Mouse (Mus musculus) layer of hippocampus, adult 8-10 months (tissue): ENCODE measurements around the gene Ube3b. TPM values are rescaled to one million over a fixed set of nuclear protein-coding genes. Genes with fewer than 3 reads are reported as not detected.

ENCODE experiments used
- DNase-seq, 2 experiments: peaks; one replicate each; pipeline ENCODE4 v3.0.0; 2022; ENCODE audit warnings: low spot score in 2 of 2
- total RNA-seq, 4 experiments: library from RNA; stranded (reverse); gene quantifications; 2 replicates each; pipeline ENCODE4 v1.2.4; 2022

Gene Ube3b
- total RNA-seq, 4 experiments from 2014 or later = 74.5 to 85.7 (median 77.6) TPM

DNA sequence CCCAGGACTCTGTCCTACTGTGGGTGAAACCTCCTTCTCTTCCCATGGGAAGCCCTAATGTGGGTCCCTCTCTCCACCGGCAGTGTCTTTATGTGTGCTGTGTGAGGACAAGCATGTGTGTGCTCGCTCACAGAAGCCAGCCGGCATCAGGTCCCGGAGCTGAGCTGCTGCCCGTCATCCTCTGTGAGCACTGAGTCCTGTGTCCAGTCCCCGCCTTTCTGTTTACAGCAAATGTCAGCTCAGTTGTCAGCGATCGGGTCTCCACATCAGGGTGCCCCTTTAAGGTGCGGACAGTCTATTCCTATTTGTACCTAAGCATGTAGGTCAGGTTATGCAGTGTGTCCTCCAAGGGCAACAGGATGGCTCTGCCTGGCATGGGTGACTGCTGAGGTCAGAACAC, 6.8 kb upstream of the Ube3b start:
- no peak for DNase-seq

DNA sequence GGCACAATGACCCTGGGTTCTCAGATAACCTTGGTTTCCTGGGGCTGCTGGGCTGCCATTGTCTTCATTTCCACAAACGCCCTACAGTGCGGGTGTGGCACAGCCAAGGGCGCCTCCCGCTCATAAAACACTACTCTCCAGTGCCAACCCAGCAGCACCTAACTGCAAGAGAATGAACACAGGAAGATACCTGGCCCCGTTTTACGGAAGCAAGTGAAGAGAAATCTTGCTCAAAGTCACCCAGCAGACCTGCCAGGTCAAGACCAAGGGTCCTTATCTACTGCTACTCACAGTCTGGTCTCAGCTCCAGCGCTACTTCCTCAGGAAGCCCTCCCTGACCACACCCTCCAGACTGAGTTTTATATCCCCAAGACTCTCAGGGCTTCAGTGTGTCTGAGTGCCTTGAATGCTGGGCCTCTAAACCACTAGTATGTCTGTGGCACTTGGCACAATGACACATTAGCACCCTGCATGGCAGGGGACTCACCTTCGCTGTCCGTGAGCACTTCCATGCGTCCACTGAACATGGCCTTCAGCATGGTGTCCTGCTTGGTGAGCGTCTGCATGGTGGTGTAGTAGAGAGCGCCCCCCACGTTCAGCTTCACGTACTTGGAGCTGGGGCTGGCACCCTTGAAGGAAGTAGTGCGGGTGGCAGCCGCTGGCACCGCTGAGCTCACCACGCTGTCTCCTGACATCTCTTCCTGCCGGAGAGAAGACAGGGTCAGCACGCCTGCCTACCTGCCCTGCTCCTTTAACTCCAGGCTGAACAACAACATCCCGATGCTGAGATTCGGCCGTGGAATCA, 5.8 kb upstream of the Ube3b start:
- DNase-seq = no peak

DNA sequence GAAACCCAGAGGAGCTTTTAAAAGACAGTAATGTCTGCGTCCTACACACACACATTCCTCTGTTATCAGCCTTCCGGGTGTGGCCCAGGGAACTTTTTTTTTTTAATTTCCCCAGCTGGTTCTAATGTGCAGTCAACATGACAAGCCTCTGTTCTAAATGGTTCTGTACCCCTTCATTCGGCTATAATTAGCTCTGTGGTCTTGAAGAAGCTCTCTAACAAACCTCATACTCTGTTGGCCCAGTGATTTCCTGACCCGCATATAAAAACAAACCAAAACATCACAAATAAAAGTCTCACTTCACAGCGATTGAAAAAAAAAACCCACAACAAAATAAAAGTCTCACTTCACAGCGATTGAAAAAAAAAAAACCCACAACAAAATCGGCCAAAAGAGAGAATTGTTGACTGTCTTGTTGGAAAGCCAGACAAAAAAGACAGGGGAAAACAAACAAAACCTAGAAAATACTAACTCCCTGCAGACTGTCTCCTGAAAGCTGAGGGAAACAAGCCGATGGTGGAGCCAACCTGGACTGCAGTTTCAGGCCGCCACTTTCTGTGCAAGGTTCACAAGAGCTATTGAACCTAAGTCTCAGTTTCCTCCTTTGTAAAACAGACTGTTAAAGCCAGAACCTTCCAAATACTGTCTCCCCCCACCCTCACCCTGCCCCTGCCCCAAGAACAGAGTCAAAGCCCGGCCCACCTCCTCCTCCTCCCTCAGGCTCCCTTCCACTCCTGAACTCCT, 2.1 kb upstream of the Ube3b start:
- DNase-seq = no peak

DNA sequence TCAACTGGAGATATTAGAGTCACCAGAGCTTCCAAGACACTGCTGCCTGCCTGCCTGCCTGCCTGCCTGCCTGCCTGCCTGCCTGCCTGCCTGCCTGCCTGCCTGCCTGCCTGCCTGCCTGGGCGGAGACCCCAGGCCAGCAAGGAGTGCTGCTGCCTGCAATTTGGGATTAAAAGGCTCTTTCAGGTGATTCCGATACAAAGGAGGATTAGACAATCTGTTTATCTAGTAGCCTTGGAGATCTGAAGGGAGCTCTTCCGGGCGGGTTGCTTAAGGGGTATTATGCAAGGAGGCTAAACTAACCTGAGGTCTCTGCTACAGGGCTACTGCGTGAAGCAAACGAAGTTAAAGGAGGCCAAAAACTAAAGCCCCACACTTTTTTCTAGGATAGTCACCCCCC, 1.5 kb upstream of the Ube3b start:
- no peak for DNase-seq

DNA sequence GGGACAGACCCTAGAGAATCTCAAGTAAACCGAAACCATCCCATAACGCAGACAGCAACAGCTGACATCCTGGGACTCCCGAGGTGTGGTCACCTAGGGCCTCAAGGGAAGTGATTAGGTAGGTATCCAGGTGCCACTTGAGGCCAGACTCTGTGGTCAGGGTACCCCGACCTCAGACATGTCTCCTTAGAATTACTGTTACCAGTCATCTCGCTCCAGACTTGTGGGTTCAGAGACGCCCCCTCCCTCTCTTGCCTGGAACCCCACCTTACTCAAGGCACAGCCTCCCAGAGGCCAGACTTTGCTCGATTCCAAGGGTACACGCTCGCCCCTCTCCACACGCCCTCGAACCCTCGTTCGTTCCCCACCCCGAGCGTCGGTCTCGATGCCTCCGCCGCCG, 644 bp upstream of the Ube3b start:
- DNase-seq = no peak

DNA sequence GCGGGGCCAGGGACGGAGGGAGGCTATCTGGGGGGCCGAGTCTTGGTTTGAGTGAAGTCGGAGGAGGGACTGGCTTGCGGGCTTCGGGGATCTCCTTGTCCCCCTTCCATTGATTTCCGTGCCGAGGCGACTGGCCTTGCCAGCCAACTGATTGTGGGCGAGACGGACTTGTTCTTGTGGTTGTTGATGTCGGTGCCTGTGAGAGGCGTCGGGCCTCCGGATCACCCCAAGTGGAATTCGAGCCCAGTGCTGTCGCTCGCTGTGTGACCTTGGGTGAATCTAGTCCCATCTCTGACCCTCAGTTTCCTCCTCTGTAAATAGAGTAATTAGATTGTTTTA, 575 bp downstream of the Ube3b start:
- DNase-seq = peak in 1 of 2 experiments; percentile 19

DNA sequence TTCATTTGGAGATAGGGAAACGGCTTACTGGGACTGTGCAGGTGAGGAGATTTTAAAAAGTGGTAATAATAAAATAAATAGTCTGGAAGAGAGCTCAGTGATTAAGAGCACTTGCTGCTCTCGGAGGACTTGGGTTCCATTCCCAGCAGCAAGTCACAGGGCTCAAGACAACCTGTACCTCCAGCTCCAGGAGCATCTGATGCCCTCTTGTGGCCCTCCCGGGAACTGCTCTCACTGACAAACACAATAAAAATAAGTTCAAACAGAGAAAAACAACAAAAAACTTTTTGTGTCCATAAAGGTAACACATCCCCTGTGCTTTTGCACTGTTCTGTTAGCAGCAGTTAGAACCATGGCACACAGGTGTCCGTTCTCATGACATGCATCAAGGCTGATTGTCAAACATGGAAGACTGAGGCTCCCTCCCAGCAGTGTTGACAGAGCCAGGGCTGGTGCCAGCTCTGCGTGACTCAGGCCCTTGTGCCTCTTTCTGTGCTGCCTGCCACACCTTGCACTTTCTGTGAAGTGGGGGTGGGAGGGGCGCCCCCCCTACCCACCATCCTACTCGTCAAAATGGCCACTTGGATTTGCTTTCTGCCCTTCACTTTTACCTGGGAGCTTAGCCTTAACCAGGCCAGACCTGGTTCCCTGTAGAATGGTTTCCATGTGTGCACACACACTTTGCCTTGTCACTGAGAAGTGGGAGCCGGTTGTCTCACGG, 2.9 kb downstream of the Ube3b start:
- DNase-seq = no peak

DNA sequence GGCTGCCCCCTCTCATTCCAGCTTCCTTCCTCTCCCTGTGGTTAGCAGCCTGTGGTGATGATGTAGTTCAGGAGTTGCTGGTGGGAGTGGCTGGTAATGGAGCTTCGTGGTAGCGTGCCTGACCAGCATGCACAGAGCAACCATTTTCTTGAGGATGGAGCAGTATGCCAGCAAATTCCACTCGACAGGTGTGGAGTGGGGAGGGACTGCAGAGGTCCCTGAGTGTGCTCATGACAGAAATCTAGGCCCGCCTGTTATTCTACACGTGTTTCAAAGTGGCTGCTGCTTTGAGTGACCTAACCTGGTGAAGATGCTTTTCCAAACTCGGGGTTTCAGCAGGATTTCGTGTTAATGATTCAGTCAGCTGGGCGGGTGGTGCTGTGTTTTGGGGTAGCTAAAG, 4.0 kb downstream of the Ube3b start:
- DNase-seq = no peak

DNA sequence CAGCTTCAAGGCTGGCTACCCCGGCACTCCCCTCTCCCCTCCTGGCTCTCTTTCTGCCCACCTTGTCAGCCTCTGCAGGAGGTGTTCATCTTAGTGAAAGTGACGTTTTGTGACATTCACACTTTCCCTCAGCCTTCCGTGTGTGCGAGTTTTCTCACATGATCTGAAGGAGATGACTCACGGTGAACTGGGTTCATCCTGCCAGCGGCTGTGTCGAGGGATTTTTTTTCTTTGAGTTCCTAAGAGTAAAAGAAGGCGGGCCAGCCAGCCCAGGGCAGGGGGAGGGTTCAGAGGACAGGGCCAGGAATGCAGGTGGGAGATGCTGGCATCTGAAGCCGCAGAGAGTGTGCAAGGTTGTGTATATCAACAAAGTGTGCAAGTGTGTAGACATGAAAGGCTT, 12.8 kb downstream of the Ube3b start:
- DNase-seq = no peak

DNA sequence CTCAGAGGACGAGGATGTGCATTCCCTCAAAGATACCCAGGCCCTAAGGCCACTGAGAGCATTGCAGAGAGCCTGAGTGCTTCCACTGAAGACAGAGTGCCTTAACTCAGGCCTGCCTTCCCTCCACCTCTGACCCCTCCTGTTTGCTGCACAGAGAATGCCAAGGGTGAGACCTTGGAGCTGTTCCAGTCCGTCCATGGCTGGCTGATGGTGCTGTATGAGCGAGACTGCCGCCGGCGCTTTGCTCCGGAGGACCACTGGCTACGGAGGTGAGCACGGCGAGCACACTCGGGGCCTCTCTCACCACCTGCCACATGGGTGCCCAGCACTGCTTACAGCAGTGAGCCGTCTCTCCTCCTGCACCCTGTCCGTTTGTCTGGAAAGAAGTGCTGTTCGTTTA, 26.2 kb downstream of the Ube3b start:
- DNase-seq = no peak

DNA sequence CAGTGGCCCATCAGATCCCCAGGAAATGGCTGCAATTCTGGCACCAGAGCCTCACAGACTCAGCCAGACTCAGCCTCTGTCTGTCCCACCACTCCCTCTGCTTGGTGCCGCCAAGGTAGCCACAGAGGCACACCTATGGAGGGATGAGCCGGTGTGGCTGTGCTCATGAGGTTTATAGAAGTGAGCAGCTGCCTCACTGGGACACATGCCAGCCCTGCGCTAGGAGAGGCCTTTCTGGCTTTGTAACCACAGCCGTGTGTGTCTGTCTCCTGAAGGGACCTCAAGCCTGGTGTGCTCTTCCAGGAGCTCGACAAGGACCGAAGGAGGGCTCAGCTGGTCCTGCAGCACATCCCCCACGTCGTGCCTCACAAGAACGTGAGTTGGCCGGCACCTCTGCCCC, 26.9 kb downstream of the Ube3b start:
- DNase-seq = no peak

DNA sequence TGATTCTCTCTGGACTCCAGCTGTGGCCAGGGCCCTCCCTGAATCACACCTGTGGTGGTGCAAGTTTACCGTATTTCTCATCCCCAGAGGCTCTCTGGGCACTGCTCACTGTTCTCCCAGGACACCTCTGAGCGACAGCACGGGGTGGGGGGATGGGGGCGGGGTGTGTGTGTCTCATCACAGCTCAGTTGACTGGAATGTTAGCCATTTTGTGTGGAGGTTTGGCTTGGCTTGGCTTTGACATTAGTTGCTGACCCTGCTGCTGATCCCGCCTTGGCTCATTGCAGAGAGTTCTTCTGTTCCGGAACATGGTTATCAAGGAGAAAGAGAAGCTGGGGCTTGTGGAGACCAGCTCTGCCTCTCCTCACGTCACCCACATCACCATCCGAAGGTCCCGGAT, 27.4 kb downstream of the Ube3b start:
- no peak for DNase-seq

DNA sequence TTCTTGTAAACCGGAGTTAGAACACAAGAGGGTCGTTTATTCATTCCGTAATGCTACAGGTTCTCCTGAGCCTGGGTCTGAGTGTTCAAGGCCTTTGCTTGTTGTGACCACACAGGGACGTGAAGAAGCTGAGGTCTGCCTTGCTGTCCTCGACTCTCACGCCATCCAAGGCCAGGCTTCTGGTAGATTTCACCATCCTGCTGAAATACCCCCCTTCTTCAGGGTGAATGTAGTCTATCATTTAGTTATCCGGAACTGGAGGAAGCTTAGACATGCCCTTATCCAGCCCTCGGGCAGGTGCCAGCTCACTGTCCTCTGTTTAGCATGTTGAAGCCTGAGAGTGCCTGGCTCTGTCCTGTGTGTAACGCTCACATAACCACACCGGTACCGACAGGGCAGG, 28.4 kb downstream of the Ube3b start:
- DNase-seq = no peak

DNA sequence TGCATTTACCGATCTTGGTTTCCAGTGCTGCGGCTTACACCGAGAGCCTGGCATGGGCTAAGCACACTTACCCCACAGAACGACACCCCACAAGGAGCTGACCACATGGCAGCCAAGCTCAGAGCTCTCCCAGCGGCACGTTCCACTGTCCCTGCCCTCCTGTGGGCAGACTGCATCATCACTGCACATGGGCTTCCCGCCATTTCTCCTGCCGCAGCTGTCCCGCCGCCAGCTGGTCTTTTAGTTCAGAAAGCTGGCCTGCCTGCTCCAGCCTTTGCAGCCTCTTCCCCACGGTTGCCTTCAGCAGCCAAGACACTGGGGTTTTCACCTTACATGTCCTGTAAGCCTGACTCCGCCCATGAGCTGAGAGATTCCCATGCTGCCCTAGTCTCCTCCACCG, 30.0 kb downstream of the Ube3b start:
- no peak for DNase-seq

DNA sequence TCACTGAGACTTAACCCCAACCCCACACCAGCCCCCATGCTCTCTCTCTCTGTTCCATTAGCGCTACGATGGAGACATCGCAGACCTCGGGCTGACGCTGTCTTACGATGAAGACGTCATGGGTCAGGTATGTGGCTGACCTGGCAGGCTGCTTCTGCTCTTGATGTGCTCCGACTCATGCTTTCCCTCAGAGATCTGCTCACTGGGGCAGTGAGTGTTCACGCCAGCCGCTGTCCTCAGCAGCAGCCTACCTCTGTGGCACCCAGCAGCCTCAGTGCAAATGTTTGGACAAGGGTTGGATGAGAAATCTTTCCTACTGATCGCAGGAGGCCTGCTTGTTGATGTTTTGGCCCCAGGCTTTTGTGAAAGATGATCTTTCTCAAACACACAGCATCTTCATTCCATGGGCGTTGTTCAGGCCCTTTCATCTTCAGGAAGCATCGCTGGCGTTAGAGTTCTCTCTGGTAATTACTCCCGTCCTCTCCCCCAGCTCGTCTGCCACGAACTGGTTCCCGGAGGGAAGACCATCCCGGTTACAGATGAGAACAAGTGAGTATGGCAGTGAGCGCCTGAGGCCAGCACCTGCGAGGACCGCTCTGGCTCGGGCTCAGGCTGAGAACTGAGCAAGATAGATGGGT, 32.1 kb downstream of the Ube3b start:
- DNase-seq = no peak

DNA sequence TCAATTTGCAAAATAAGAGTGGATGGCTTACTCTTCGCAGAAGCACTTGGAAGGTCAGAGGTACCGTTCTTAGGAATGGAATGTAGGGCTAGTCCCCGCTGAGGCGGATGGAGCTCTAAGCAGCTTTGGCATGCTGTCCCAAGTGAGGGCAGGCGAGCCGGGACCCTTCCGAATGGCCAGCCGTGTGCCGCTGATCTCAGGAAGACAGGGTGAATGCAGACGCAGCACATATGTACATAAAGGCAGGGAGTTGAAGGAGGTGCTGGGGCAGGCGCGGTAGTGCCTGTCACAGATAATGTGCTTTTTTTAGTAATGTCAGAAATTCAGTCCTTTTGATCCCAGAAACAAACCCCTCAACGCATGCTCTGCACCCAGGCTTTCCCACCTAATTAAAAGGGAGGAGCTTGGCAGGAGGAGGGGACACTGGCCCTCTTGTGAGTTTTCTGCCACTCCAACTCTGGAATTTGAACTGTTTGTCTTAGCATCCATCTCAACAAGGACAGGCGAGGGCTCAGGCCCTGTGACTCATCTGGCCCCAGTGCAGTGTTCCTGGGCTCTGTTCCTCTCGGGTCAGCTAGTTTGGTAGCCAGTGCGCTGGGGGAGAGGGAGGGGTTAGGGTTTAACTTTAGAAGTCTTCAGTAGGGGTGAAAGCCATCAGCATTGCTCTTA, 32.8 kb downstream of the Ube3b start:
- DNase-seq = no peak

DNA sequence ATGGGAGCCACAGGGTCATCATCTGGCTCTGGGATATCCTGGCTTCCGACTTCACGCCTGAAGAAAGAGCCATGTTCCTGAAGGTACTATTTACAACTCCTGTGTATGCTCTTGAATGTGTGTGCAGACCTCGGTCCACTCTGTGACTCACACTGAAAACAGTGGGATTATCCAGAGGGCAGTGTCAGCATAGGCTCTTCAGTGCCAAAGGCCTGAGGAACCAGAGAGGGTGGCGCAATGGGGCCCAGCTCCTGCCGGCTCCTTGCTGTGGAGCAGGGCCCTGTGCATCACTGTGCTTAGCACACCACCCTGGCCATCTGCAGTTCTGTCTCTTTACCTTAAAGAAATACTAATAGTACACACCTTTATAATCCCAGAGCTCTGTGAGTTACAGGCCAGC, 35.2 kb downstream of the Ube3b start:
- DNase-seq = no peak

DNA sequence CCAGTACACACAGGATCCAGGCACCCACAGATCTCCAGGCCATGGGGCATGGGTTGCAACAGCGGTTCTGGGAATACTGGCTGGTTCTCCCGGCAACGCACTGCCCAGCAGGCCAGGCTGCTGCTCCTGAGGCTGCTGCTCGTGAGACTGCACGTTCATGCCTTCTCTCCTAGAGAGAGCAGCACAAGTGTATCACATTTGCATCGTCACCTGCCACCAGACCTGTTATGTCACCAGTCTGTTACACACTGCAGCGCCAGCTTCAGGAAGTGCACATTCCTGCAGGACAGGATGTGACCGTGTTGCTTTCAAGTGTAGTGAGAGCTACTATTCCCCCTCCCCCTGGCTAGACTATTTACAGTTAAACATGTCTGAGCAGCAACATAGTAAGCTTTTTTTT, 36.4 kb downstream of the Ube3b start:
- no peak for DNase-seq

DNA sequence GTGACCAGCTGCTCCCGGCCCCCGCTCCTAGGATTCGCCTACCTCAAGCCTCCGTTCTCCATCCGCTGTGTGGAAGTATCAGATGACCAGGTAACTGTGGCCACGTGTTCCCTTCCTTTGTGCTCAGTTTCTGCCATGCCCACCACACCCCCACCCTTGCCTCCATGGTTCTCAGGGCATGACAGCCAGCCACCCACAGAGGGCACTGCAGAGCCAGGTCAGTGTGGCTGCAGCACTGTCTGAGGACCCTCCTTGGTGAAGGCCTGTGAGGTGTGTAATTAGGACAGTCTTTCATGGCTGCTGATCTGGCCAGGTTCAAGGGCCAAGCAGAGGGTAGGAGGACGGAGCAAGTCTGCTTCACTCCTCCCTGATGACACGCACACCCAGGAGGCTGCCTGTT, 38.1 kb downstream of the Ube3b start:
- no peak for DNase-seq

DNA sequence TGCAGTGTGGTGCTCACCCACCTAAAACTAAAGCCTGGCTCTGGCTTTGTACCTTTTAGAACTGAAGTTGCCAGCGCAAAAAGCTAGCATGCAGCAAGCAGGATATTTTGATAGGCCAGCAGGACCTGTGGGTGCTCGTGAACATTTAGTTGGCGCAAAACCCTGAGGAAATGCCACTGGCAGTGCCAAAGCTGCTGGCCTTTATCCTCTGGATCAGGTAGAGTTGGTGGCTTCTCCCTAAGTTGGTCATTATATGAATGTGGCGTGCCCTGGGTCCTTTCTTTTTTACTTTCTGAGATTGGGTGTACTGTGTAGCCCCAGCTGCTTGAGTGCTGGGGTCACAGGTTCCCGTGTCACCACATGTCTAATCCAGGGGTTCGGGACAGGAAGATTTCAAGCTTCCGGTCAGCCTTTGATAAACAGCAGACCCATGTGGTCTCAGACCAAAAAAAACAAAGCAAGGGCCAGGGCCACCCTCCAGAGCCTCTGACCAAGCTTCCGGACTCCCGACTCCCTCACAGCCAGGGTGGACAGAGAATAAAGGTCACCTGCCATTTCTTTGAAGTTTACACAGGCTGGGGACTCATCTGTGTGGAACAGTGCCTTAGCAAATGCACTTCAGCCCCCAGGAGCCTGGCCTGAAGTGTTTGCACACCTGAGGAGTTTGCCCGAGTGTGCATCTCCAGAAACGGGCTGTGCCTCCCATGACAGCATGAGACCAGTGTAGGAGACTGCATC, 41.3 kb downstream of the Ube3b start:
- DNase-seq = no peak

DNA sequence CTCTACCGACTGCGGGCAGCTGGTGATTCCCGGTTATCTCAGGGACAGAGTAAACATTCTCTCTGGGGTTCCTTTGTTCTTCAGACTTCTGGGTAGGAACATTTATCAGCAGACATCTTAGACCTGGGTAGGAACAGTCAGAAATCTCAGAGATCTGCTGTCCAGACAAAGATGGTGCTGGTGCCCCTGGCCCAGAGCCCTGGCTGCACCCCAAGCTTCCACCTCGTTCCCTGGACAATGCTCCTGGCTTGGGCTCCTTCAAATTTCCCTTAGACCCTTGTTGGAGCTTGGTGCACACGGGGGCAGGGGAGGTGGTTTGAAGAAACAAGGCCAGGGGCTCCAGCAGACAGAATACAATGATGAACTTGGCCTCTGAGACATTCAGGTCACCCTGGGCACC, 42.2 kb downstream of the Ube3b start:
- no peak for DNase-seq
